In the genomic region with DNA sequence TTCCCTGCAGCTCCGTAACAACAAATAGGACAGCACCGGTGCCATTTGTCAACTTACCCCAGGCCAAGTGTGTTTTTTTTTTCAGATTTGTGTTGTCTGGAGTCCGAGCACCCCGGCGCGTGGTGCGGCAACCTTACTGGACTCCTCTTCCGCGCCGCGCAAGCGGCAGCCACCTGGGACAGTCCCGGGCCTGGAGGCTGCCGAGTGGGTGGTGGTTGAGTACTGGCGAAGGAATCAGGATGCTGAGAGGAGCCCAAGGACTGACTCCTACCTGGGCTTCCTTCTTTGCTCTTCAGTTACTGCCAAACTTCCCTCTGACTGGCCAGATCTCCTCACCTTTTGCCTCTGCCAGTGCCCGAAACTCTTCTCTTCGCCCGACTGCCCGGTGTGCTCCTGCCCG, we compare ENCODE assay signal across 9 mouse cellular contexts. TPM values are rescaled to one million over a fixed set of nuclear protein-coding genes. Genes with fewer than 3 reads are reported as not detected.
DNase-seq lines count a peak whose midpoint lies in the region; ATAC-seq and TF ChIP-seq lines count a peak whose summit lies in the region.
"Had no signal": no experiment of that assay in that cellular context is flagged by ENCODE, and none has a peak within 500 bp of the region (broad histone marks: within the 10 kb centered on the region; RNA-seq: fewer than 3 reads in every experiment).

No protein-coding gene starts in this region.

- peak overlapping the region; percentile 42; the same call in 1 of the 2 replicates for H3K4me3 ChIP-seq in lung, embryonic 14.5 days (ENCODE audit: low read depth, low read length)
- peak overlapping the region; percentile 46 for H3K4me3 ChIP-seq in hindbrain, postnatal 0 days (ENCODE audit: low read length)
- peak overlapping the region; percentile 48 for H3K4me3 ChIP-seq in neural tube, embryonic 13.5 days

- no peak overlapping the region for H3K27ac ChIP-seq in lung, embryonic 14.5 days (ENCODE audit: low read depth)
- no peak overlapping the region for H3K27ac ChIP-seq in hindbrain, postnatal 0 days
- no peak overlapping the region for H3K27ac ChIP-seq in neural tube, embryonic 13.5 days (replicated peaks)

- H3K9ac ChIP-seq in lung, embryonic 14.5 days = no peak overlapping the region
- H3K9ac ChIP-seq in hindbrain, postnatal 0 days (replicated peaks; ENCODE audit: low read length) = peak overlapping the region; percentile 22
- peak overlapping the region; percentile 62 for H3K9ac ChIP-seq in neural tube, embryonic 13.5 days

- 23% methylated on average over 19 of the region's 20 CpGs for WGBS in lung, embryonic 14.5 days
- 30% methylated on average over 20 of the region's 20 CpGs for WGBS in hindbrain, postnatal 0 days
- WGBS in neural tube, embryonic 13.5 days = 15% methylated on average over 20 of the region's 20 CpGs

- no peaks in the 10 kb centered on the region for H3K9me3 ChIP-seq in lung, embryonic 14.5 days (ENCODE audit: low read depth, low read length)
- no peaks in the 10 kb centered on the region for H3K9me3 ChIP-seq in hindbrain, postnatal 0 days (ENCODE audit: low read length)
- H3K9me3 ChIP-seq in neural tube, embryonic 13.5 days = no peaks in the 10 kb centered on the region

- no peak for TF ChIP-seq CTCF in lung, embryonic 14.5 days (IDR thresholded peaks at IDR 0.05; ENCODE audit: low read depth)
- no peak for TF ChIP-seq CTCF in hindbrain, postnatal 0 days (IDR thresholded peaks at IDR 0.05; ENCODE audit: low read depth)

- peak overlapping the region; percentile 66 for H3K4me2 ChIP-seq in lung, embryonic 14.5 days
- peak overlapping the region; percentile 60 for H3K4me2 ChIP-seq in hindbrain, postnatal 0 days (ENCODE audit: low read depth, low read length)
- H3K4me2 ChIP-seq in neural tube, embryonic 13.5 days = peak overlapping the region; percentile 68

- H3K36me3 ChIP-seq in lung, embryonic 14.5 days (ENCODE audit: insufficient read depth) = no peaks in the 10 kb centered on the region
- no peaks in the 10 kb centered on the region for H3K36me3 ChIP-seq in hindbrain, postnatal 0 days (ENCODE audit: insufficient read depth, low read length)
- no peaks in the 10 kb centered on the region for H3K36me3 ChIP-seq in neural tube, embryonic 13.5 days

- no peak for ATAC-seq in lung, embryonic 14.5 days (ENCODE audit: insufficient read depth)
- ATAC-seq in hindbrain, postnatal 0 days = no peak
- no peak for ATAC-seq in neural tube, embryonic 13.5 days (ENCODE audit: low read depth)

- H3K4me1 ChIP-seq in lung, embryonic 14.5 days (ENCODE audit: insufficient read depth) = no peaks in the 10 kb centered on the region
- H3K4me1 ChIP-seq in hindbrain, postnatal 0 days (ENCODE audit: insufficient read depth, low read length) = no peaks in the 10 kb centered on the region
- peaks cover 7% of the 10 kb centered on the region for H3K4me1 ChIP-seq in neural tube, embryonic 13.5 days (replicated peaks)

- peak; percentile 3 to 4 for DNase-seq in cerebellum, postnatal 10 days
- no peak for DNase-seq in cerebellum, adult 8-10 months
- DNase-seq in lung, embryonic 14.5 days = no peak
- no peak for DNase-seq in lung, postnatal 4 days
- DNase-seq in hindbrain, postnatal 0 days (ENCODE audit: low spot score) = peak; percentile 1
- DNase-seq in testis, postnatal 10 days (ENCODE audit: low spot score) = no peak
- DNase-seq in left cerebral cortex, adult 11 months (ENCODE audit: low spot score) = no peak

- H3K27me3 ChIP-seq in lung, embryonic 14.5 days (ENCODE audit: insufficient read depth, low read length) = peaks cover 15% of the 10 kb centered on the region
- H3K27me3 ChIP-seq in hindbrain, postnatal 0 days (ENCODE audit: insufficient read depth, low read length) = no peaks in the 10 kb centered on the region
- H3K27me3 ChIP-seq in neural tube, embryonic 13.5 days = peaks cover 45% of the 10 kb centered on the region

RNA-seq across cellular contexts. Expression of a gene that starts 0.2 kb away (rescaled TPM):
- polyA plus RNA-seq in lung, embryonic 14.5 days (2014; fragmentation: Nextera tagmentation; extraction: Ambion mirVana) = 0.04 TPM in 1 of 2 replicates, not detected in the other
- 14.9 and 15.0 TPM in 2 replicates for total RNA-seq in hindbrain, postnatal 0 days (2014; rRNA removed)
- polyA plus RNA-seq in hindbrain, postnatal 0 days (2015; fragmentation: Nextera tagmentation; extraction: Ambion mirVana) = 3.2 and 3.5 TPM in 2 replicates
- 1.6 and 1.9 TPM in 2 replicates for polyA plus RNA-seq in neural tube, embryonic 13.5 days (2015; fragmentation: Nextera tagmentation; extraction: Ambion mirVana)
- total RNA-seq: neutrophil, adult 5-6 weeks had no signal

RNA-seq across cellular contexts. Expression of a gene that starts 1.0 kb away (rescaled TPM):
- 0.07 and 0.12 TPM in 2 replicates for polyA plus RNA-seq in lung, embryonic 14.5 days (2014; fragmentation: Nextera tagmentation; extraction: Ambion mirVana)
- 1.5 and 2.0 TPM in 2 replicates for total RNA-seq in hindbrain, postnatal 0 days (2014; rRNA removed)
- 1.8 and 1.9 TPM in 2 replicates for polyA plus RNA-seq in hindbrain, postnatal 0 days (2015; fragmentation: Nextera tagmentation; extraction: Ambion mirVana)
- 0.80 and 0.81 TPM in 2 replicates for polyA plus RNA-seq in neural tube, embryonic 13.5 days (2015; fragmentation: Nextera tagmentation; extraction: Ambion mirVana)
- total RNA-seq: neutrophil, adult 5-6 weeks had no signal

Comparison
In these comparisons a context has a peak if more than half of its experiments do, and no peak if none do; other contexts are left out.
1. DNase-seq: peak in cerebellum, postnatal 10 days (2 of 2) and hindbrain, postnatal 0 days (single experiment); none in cerebellum, adult 8-10 months (single experiment), lung, embryonic 14.5 days (single experiment), lung, postnatal 4 days (0 of 2), testis, postnatal 10 days (single experiment) and left cerebral cortex, adult 11 months (single experiment).
2. Peak in every context shown above with its lines, with median percentiles within 50 percentile points of each other: H3K4me2 ChIP-seq and H3K4me3 ChIP-seq.